Mouse (Mus musculus): ENCODE measurements around the gene Psapl1. TPM values are rescaled to one million over a fixed set of nuclear protein-coding genes. Genes with fewer than 3 reads are reported as not detected.

Psapl1 gene
- polyA plus RNA-seq, 1 experiment from 2014 or later, result 0.12 TPM

GRCm38 (mm10) chr5:36178215-36178614 lies 25.6 kb upstream of the Psapl1 start:
- H3K4me2 ChIP-seq (ENCODE audit: low read depth, low read length), result no peak overlapping the region
- 53% methylated on average over 7 of the region's 7 CpGs for WGBS

DNA sequence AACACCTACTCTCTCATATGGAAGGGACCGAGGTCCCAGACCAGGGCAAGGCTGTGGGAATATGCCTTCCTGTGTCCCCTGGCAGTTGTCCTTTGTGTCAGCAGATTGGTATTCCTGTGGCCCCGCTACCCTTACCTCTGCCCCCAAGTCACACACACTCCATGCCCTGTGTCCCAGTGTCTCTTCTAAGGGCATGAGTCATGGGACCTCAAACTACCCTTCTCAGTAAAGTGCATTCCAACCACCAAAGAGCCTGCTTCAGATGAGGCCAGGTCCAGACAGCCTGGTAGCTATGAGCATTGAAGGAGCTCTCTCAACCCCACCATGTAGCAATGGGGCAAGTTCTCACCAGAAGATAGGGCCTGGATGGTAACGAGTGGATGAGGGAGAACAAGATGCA lies 25.0 kb upstream of the Psapl1 start:
- Histone ChIP-seq H3K4me3 (ENCODE audit: low read length) (no peak overlapping the region), H3K4me2 (ENCODE audit: low read depth, low read length) (no peak overlapping the region), H3K36me3 (ENCODE audit: control insufficient read depth, insufficient read depth) (no peaks in the 10 kb centered on the region), H3K27me3 (ENCODE audit: control insufficient read depth, insufficient read depth, low read length) (no peaks in the 10 kb centered on the region), H3K9me3 (replicated peaks; ENCODE audit: control insufficient read depth, low read length) (no peaks in the 10 kb centered on the region), H3K27ac (ENCODE audit: low read length) (no peak overlapping the region), H3K9ac (ENCODE audit: low read length) (no peak overlapping the region), H3K4me1 (ENCODE audit: control insufficient read depth, insufficient read depth, low read length) (peaks cover 5% of the 10 kb centered on the region)
- ATAC-seq (replicated peaks; ENCODE audit: extremely low read depth, insufficient read depth, low FRiP score), result no peak
- 92% methylated on average over 3 of the region's 3 CpGs for WGBS

More at GRCm38 (mm10) chr5:36178215-36178614, 25.6 kb upstream of the Psapl1 start:
- no peaks in the 10 kb centered on the region for H3K9me3 ChIP-seq (replicated peaks; ENCODE audit: control insufficient read depth, low read length)
- H3K27ac ChIP-seq (ENCODE audit: low read length), result no peak overlapping the region
- H3K36me3 ChIP-seq (ENCODE audit: control insufficient read depth, insufficient read depth), result no peaks in the 10 kb centered on the region
- no peaks in the 10 kb centered on the region for H3K27me3 ChIP-seq (ENCODE audit: control insufficient read depth, insufficient read depth, low read length)
- ATAC-seq (replicated peaks; ENCODE audit: extremely low read depth, insufficient read depth, low FRiP score), result no peak
- H3K4me3 ChIP-seq (ENCODE audit: low read length), result no peak overlapping the region
- H3K4me1 ChIP-seq (ENCODE audit: control insufficient read depth, insufficient read depth, low read length), result peaks cover 5% of the 10 kb centered on the region
- H3K9ac ChIP-seq (ENCODE audit: low read length), result no peak overlapping the region

DNA sequence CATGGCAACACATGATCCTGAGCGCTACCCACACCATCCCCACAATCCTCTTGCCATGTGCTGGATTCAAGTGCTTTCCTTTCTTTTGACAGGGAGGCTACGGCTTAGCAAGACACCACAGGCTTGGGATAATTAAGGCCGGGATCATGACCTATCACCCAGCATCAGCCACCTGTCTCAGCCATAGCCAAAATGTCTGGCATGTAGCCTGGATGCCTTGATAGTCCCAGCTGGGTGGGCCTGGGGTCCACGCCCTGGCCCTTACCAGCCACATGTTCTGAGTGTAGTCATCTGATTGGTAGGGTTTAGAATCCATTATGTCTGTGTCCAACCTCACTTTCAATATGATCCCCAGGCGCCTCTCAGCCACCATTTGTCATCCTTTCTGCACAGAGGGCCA lies 24.1 kb upstream of the Psapl1 start:
- H3K4me2 ChIP-seq (ENCODE audit: low read depth, low read length), result no peak overlapping the region
- no peak overlapping the region for H3K4me3 ChIP-seq (ENCODE audit: low read length)
- no peaks in the 10 kb centered on the region for H3K9me3 ChIP-seq (replicated peaks; ENCODE audit: control insufficient read depth, low read length)
- H3K27ac ChIP-seq (ENCODE audit: low read length), result no peak overlapping the region
- 84% methylated on average over 5 of the region's 5 CpGs for WGBS
- no peaks in the 10 kb centered on the region for H3K27me3 ChIP-seq (ENCODE audit: control insufficient read depth, insufficient read depth, low read length)
- H3K9ac ChIP-seq (ENCODE audit: low read length), result no peak overlapping the region
- ATAC-seq (replicated peaks; ENCODE audit: extremely low read depth, insufficient read depth, low FRiP score), result no peak
- H3K4me1 ChIP-seq (ENCODE audit: control insufficient read depth, insufficient read depth, low read length), result peaks cover 5% of the 10 kb centered on the region
- no peaks in the 10 kb centered on the region for H3K36me3 ChIP-seq (ENCODE audit: control insufficient read depth, insufficient read depth)

GRCm38 (mm10) chr5:36182326-36182725 lies 21.5 kb upstream of the Psapl1 start:
- Histone ChIP-seq H3K4me3 (ENCODE audit: low read length) (no peak overlapping the region), H3K27ac (ENCODE audit: low read length) (no peak overlapping the region), H3K4me2 (ENCODE audit: low read depth, low read length) (no peak overlapping the region), H3K9ac (ENCODE audit: low read length) (no peak overlapping the region), H3K4me1 (ENCODE audit: control insufficient read depth, insufficient read depth, low read length) (no peaks in the 10 kb centered on the region), H3K9me3 (replicated peaks; ENCODE audit: control insufficient read depth, low read length) (no peaks in the 10 kb centered on the region), H3K27me3 (ENCODE audit: control insufficient read depth, insufficient read depth, low read length) (no peaks in the 10 kb centered on the region), H3K36me3 (ENCODE audit: control insufficient read depth, insufficient read depth) (no peaks in the 10 kb centered on the region)
- WGBS, result 78% methylated on average over 7 of the region's 7 CpGs
- ATAC-seq (replicated peaks; ENCODE audit: extremely low read depth, insufficient read depth, low FRiP score), result no peak

- Histone ChIP-seq H3K9ac (ENCODE audit: low read length) (no peak overlapping the region), H3K4me3 (ENCODE audit: low read length) (no peak overlapping the region), H3K9me3 (replicated peaks; ENCODE audit: control insufficient read depth, low read length) (no peaks in the 10 kb centered on the region), H3K4me2 (ENCODE audit: low read depth, low read length) (no peak overlapping the region), H3K36me3 (ENCODE audit: control insufficient read depth, insufficient read depth) (no peaks in the 10 kb centered on the region), H3K27me3 (ENCODE audit: control insufficient read depth, insufficient read depth, low read length) (no peaks in the 10 kb centered on the region), H3K4me1 (ENCODE audit: control insufficient read depth, insufficient read depth, low read length) (no peaks in the 10 kb centered on the region), H3K27ac (ENCODE audit: low read length) (no peak overlapping the region)
- 60% methylated on average over 8 of the region's 8 CpGs for WGBS
- no peak for ATAC-seq (replicated peaks; ENCODE audit: extremely low read depth, insufficient read depth, low FRiP score)
Observed at GRCm38 (mm10) chr5:36186294-36187053, 17.3 kb upstream of the Psapl1 start.

DNA sequence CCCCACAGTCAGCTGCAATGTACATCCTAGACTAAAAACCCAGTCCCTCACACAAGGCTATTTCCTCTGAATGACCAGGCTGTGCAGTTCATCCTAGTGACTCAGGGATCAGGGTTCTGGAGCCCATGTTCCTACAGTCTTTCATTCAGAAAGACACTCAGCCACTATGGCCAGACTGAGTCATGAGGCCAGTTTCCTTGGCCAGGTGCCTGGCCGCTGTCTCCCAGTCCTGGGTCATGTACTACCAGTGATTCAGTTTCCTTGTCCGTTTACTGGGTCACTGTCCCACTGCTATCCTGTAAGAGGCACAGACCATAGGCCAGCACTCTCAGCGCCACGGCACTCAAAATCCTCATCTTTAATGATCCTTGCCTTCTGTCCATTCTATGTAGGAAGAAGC lies 15.5 kb upstream of the Psapl1 start:
- 78% methylated on average over 4 of the region's 4 CpGs for WGBS
- no peak for ATAC-seq (replicated peaks; ENCODE audit: extremely low read depth, insufficient read depth, low FRiP score)

DNA sequence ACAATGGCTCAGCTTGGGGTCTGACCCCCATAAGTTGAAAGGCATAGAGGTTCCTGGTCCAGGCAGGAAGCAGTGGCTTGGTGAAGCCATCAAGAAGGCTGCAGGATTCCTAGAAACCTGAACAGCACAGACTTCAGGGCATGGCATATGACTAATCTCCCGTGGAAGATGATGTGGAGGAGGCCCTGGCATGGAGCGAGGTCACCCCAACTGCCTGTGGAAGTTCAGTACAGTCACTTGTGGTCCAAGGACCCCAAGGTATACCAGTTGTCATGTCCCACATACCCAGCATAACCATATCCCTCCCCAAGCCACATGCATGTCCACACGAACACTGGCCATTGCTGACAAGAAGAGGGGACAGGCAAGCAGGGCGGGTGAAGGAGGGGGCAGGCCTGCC lies 12.5 kb upstream of the Psapl1 start:
- Histone ChIP-seq H3K9me3 (replicated peaks; ENCODE audit: control insufficient read depth, low read length) (no peaks in the 10 kb centered on the region), H3K27me3 (ENCODE audit: control insufficient read depth, insufficient read depth, low read length) (no peaks in the 10 kb centered on the region), H3K27ac (ENCODE audit: low read length) (no peak overlapping the region), H3K4me1 (ENCODE audit: control insufficient read depth, insufficient read depth, low read length) (peaks cover 4% of the 10 kb centered on the region; the same call in 1 of the 2 replicates), H3K36me3 (ENCODE audit: control insufficient read depth, insufficient read depth) (no peaks in the 10 kb centered on the region), H3K9ac (ENCODE audit: low read length) (no peak overlapping the region), H3K4me3 (ENCODE audit: low read length) (no peak overlapping the region), H3K4me2 (ENCODE audit: low read depth, low read length) (no peak overlapping the region)
- no peak for ATAC-seq (replicated peaks; ENCODE audit: extremely low read depth, insufficient read depth, low FRiP score)
- WGBS, result 77% methylated on average over 4 of the region's 4 CpGs

More for the DNA sequence above, 15.5 kb upstream of the Psapl1 start:
- no peak overlapping the region for H3K4me2 ChIP-seq (ENCODE audit: low read depth, low read length)
- H3K36me3 ChIP-seq (ENCODE audit: control insufficient read depth, insufficient read depth), result no peaks in the 10 kb centered on the region
- H3K27ac ChIP-seq (ENCODE audit: low read length), result no peak overlapping the region
- H3K9me3 ChIP-seq (replicated peaks; ENCODE audit: control insufficient read depth, low read length), result no peaks in the 10 kb centered on the region
- H3K4me1 ChIP-seq (ENCODE audit: control insufficient read depth, insufficient read depth, low read length), result no peaks in the 10 kb centered on the region
- no peak overlapping the region for H3K4me3 ChIP-seq (ENCODE audit: low read length)
- no peaks in the 10 kb centered on the region for H3K27me3 ChIP-seq (ENCODE audit: control insufficient read depth, insufficient read depth, low read length)
- no peak overlapping the region for H3K9ac ChIP-seq (ENCODE audit: low read length)

- Histone ChIP-seq H3K27me3 (ENCODE audit: control insufficient read depth, insufficient read depth, low read length) (no peaks in the 10 kb centered on the region), H3K4me3 (ENCODE audit: low read length) (no peak overlapping the region), H3K9ac (ENCODE audit: low read length) (no peak overlapping the region), H3K36me3 (ENCODE audit: control insufficient read depth, insufficient read depth) (no peaks in the 10 kb centered on the region), H3K4me1 (ENCODE audit: control insufficient read depth, insufficient read depth, low read length) (peaks cover 4% of the 10 kb centered on the region; the same call in 1 of the 2 replicates), H3K4me2 (ENCODE audit: low read depth, low read length) (no peak overlapping the region), H3K9me3 (replicated peaks; ENCODE audit: control insufficient read depth, low read length) (no peaks in the 10 kb centered on the region), H3K27ac (ENCODE audit: low read length) (no peak overlapping the region)
- no peak for ATAC-seq (replicated peaks; ENCODE audit: extremely low read depth, insufficient read depth, low FRiP score)
- 83% methylated on average over 3 of the region's 3 CpGs for WGBS
Observed at GRCm38 (mm10) chr5:36191876-36192275, 11.9 kb upstream of the Psapl1 start.

DNA sequence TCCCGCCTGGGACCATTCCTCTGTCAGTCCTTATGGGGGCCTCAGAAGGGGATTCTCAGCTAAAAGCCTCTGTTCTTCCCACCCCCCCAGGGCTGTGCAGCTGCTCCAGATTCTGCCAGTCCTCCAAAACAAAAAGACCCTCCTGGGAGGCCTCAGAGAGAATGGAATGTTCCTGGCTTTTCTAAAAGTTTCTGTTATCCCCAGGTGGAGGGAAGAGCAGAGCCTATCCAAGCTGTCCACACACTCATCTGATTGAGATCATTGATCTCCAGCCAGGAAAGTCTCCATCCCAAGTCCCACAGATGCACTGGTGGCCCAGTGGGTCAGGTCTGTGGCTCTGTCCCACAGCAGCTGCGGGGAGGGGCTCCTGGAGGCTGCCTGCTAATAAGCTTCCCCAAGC lies 11.1 kb upstream of the Psapl1 start:
- no peak overlapping the region for H3K27ac ChIP-seq (ENCODE audit: low read length)
- H3K4me2 ChIP-seq (ENCODE audit: low read depth, low read length), result no peak overlapping the region
- H3K36me3 ChIP-seq (ENCODE audit: control insufficient read depth, insufficient read depth), result no peaks in the 10 kb centered on the region
- H3K27me3 ChIP-seq (ENCODE audit: control insufficient read depth, insufficient read depth, low read length), result no peaks in the 10 kb centered on the region
- H3K4me3 ChIP-seq (ENCODE audit: low read length), result no peak overlapping the region
- WGBS, result 75% methylated on average over 2 of the region's 2 CpGs
- no peaks in the 10 kb centered on the region for H3K9me3 ChIP-seq (replicated peaks; ENCODE audit: control insufficient read depth, low read length)
- ATAC-seq (replicated peaks; ENCODE audit: extremely low read depth, insufficient read depth, low FRiP score), result no peak
- H3K4me1 ChIP-seq (ENCODE audit: control insufficient read depth, insufficient read depth, low read length), result peaks cover 4% of the 10 kb centered on the region; the same call in 1 of the 2 replicates
- H3K9ac ChIP-seq (ENCODE audit: low read length), result no peak overlapping the region
